Mouse (Mus musculus): ENCODE results near the gene Lnp1.
A peak's percentile ranks its signal among the peaks of the same experiment; 100 is the strongest.
"Not testable (repeated sequence)": the region's sequence is repeated elsewhere in the genome, so short reads cannot be mapped to it uniquely, and the experiment has no call there.

Gene Lnp1

GRCm38 (mm10) chr16:56928023-56928422 lies at the start of gene Lnp1:
Gene Lnp1, minus strand, starts transcription at chr16:56928061.
- no peak for DNase-seq

- DNase-seq = no peak
These were observed 46.8 kb upstream of the Lnp1 start for GRCm38 (mm10) chr16:56974646-56975045.

- DNase-seq = not testable (repeated sequence)
These were observed 30.4 kb upstream of the Lnp1 start for GRCm38 (mm10) chr16:56958311-56958710.

- no peak for DNase-seq
These were observed 21.2 kb upstream of the Lnp1 start for GRCm38 (mm10) chr16:56949085-56949484.

GRCm38 (mm10) chr16:56942341-56942740 lies 14.5 kb upstream of the Lnp1 start:
- no peak for DNase-seq

GRCm38 (mm10) chr16:56920102-56920657 lies 7.7 kb downstream of the Lnp1 start:
- DNase-seq = peak; percentile 25

- no peak for DNase-seq
These were observed 10.6 kb downstream of the Lnp1 start for GRCm38 (mm10) chr16:56917230-56917629.

GRCm38 (mm10) chr16:56908986-56909385 lies 18.9 kb downstream of the Lnp1 start:
- DNase-seq = no peak

- not testable (repeated sequence) for DNase-seq
These were observed 25.7 kb downstream of the Lnp1 start for GRCm38 (mm10) chr16:56902206-56902605.

- DNase-seq = no peak
These were observed 36.3 kb downstream of the Lnp1 start for GRCm38 (mm10) chr16:56891583-56891982.

GRCm38 (mm10) chr16:56886616-56887116 lies 41.2 kb downstream of the Lnp1 start:
- DNase-seq = no peak

GRCm38 (mm10) chr16:56885824-56886615 lies 41.8 kb downstream of the Lnp1 start, which contains the start of gene Tmem45a:
Gene Tmem45a, minus strand, starts transcription at chr16:56886166.
- DNase-seq = peak; percentile 2

- DNase-seq = no peak
These were observed 43.0 kb downstream of the Lnp1 start for GRCm38 (mm10) chr16:56884811-56885210.

GRCm38 (mm10) chr16:56873410-56873809 lies 54.5 kb downstream of the Lnp1 start:
- no peak for DNase-seq

- DNase-seq = no peak
These were observed 57.4 kb downstream of the Lnp1 start for GRCm38 (mm10) chr16:56870458-56870857.

GRCm38 (mm10) chr16:56868361-56868760 lies 59.5 kb downstream of the Lnp1 start:
- DNase-seq = no peak

- DNase-seq = no peak
These were observed 60.3 kb downstream of the Lnp1 start for GRCm38 (mm10) chr16:56867591-56867990.
